16 mouse cellular contexts compared by ENCODE assay signal in the genomic region with DNA sequence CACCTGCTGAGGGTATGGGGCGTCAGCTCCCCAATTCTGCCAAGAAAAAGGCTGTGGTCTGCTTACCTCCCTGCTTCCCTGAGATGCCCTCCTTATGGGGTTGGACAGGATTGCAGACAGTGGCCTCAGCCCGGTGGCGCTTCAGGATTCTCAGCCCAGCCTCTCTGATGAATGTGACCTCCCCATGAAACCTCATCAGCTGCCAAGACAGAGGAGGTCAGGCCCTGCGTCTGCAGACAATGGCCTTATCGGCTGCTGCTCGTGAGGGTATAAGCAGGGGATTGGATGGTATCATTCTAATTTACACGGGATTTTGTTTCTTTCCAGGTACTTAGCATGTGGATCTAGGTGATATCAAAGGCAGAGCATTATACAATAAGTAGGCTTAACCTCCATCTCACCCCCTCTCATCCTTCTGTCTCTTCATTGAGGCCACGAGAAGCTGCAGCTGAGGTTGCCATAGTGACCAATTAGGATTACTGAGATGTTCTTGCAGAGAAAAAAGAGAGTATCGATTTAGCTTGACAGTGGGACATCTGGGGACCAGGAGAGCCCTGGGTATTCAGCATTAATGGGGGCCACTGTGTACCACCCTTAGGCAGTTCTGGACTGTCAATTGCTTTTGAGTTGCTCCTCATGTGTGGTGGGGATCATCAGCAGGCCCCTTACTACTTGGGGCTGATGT.
DNase-seq lines count a peak whose midpoint lies in the region; ATAC-seq and TF ChIP-seq lines count a peak whose summit lies in the region.
"Had no signal": no experiment of that assay in that cellular context is flagged by ENCODE, and none has a peak within 500 bp of the region (broad histone marks: within the 10 kb centered on the region; RNA-seq: fewer than 3 reads in every experiment).

No protein-coding gene starts in this region.

- 27% methylated on average over 9 of the region's 9 CpGs for WGBS in hindbrain, embryonic 13.5 days
- 16% methylated on average over 9 of the region's 9 CpGs for WGBS in midbrain, embryonic 16.5 days
- WGBS in kidney, adult 2 months: 67% methylated on average over 9 of the region's 9 CpGs

- no peak overlapping the region for H3K4me2 ChIP-seq in hindbrain, embryonic 13.5 days
- no peak overlapping the region for H3K4me2 ChIP-seq in midbrain, embryonic 16.5 days (ENCODE audit: low read length)

- H3K27ac ChIP-seq in hindbrain, embryonic 13.5 days: peak overlapping the region; percentile 58
- peak overlapping the region; percentile 65 for H3K27ac ChIP-seq in midbrain, embryonic 16.5 days (ENCODE audit: low read length)
- H3K27ac ChIP-seq in kidney, adult 2 months (ENCODE audit: insufficient read depth, low read depth, low read length): no peak overlapping the region
- H3K27ac ChIP-seq: left cerebral cortex, adult 2 months had no signal

- no peak for TF ChIP-seq CTCF in kidney, adult 2 months (conservative IDR thresholded peaks at IDR 0.05; ENCODE audit: insufficient read depth, insufficient read length, low read depth, low read length)

- H3K4me1 ChIP-seq in hindbrain, embryonic 13.5 days (replicated peaks): peaks cover 34% of the 10 kb centered on the region
- peaks cover 8% of the 10 kb centered on the region for H3K4me1 ChIP-seq in midbrain, embryonic 16.5 days (ENCODE audit: control insufficient read depth, insufficient read depth, low read length)
- H3K4me1 ChIP-seq in kidney, adult 2 months (ENCODE audit: control insufficient read depth, insufficient read depth, low read length): no peaks in the 10 kb centered on the region

- peak; percentile 50 for DNase-seq in layer of hippocampus, adult 9-11 months
- no peak for DNase-seq in layer of hippocampus, adult 11-12 months (ENCODE audit: low spot score)
- DNase-seq in embryo, embryonic 9.5 days (ENCODE audit: extremely low spot score): peak; percentile 4
- no peak for DNase-seq in thymus, postnatal 25 days
- no peak for DNase-seq in gastrocnemius, adult 8-10 months (ENCODE audit: low spot score in 2 of 2)
- DNase-seq in kidney, adult 2 months: no peak
- DNase-seq: B cell, adult 2 months; kidney, adult 8-10 months; liver; lung, postnatal 10 days; right cerebral cortex, postnatal 25 days had no signal

- no peaks in the 10 kb centered on the region for H3K27me3 ChIP-seq in hindbrain, embryonic 13.5 days
- H3K27me3 ChIP-seq in midbrain, embryonic 16.5 days (ENCODE audit: control insufficient read depth, insufficient read depth, low read depth, low read length): no peaks in the 10 kb centered on the region
- no peaks in the 10 kb centered on the region for H3K27me3 ChIP-seq in kidney, adult 2 months (replicated peaks; ENCODE audit: control insufficient read depth, insufficient read depth, low read length)

- no peaks in the 10 kb centered on the region for H3K9me3 ChIP-seq in hindbrain, embryonic 13.5 days
- H3K9me3 ChIP-seq in midbrain, embryonic 16.5 days (replicated peaks; ENCODE audit: control insufficient read depth, low read length, poor library complexity, severe bottlenecking): no peaks in the 10 kb centered on the region

- H3K36me3 ChIP-seq in hindbrain, embryonic 13.5 days: no peaks in the 10 kb centered on the region
- H3K36me3 ChIP-seq in midbrain, embryonic 16.5 days (ENCODE audit: control insufficient read depth, insufficient read depth, low read length): no peaks in the 10 kb centered on the region
- no peaks in the 10 kb centered on the region for H3K36me3 ChIP-seq in kidney, adult 2 months (ENCODE audit: control insufficient read depth, insufficient read depth, low read length)
- H3K36me3 ChIP-seq: G1E had no signal

- no peak overlapping the region for H3K4me3 ChIP-seq in hindbrain, embryonic 13.5 days
- no peak overlapping the region for H3K4me3 ChIP-seq in midbrain, embryonic 16.5 days (ENCODE audit: low read depth, low read length)
- no peak overlapping the region for H3K4me3 ChIP-seq in kidney, adult 2 months (ENCODE audit: insufficient read depth, low read depth, low read length)
- H3K4me3 ChIP-seq: left cerebral cortex, adult 2 months; myocyte had no signal

- no peak overlapping the region for H3K9ac ChIP-seq in hindbrain, embryonic 13.5 days
- no peak overlapping the region for H3K9ac ChIP-seq in midbrain, embryonic 16.5 days (ENCODE audit: low read depth, low read length)

- peak; percentile 52; the same call in 1 of the 2 replicates for ATAC-seq in hindbrain, embryonic 13.5 days (ENCODE audit: low FRiP score)
- ATAC-seq in midbrain, embryonic 16.5 days: peak; percentile 59

- no peak for TF ChIP-seq POLR2A in kidney, adult 2 months (IDR thresholded peaks at IDR 0.05; ENCODE audit: low read depth, low read length)

Comparison
In these comparisons a context has a peak if more than half of its experiments do, and no peak if none do; other contexts are left out.
1. DNase-seq: peak in layer of hippocampus, adult 9-11 months (single experiment) and embryo, embryonic 9.5 days (single experiment); none in layer of hippocampus, adult 11-12 months (single experiment), thymus, postnatal 25 days (single experiment), gastrocnemius, adult 8-10 months (0 of 2) and kidney, adult 2 months (single experiment).